Mouse (Mus musculus) kidney, adult 11 months (tissue): Measurements from ENCODE around the gene Nyap1.
A peak's percentile ranks its signal among the peaks of the same experiment; 100 is the strongest.

Experiments
- DNase-seq: peaks from one replicate; pipeline ENCODE4 v3.0.0; 2022

The Nyap1 gene

DNA sequence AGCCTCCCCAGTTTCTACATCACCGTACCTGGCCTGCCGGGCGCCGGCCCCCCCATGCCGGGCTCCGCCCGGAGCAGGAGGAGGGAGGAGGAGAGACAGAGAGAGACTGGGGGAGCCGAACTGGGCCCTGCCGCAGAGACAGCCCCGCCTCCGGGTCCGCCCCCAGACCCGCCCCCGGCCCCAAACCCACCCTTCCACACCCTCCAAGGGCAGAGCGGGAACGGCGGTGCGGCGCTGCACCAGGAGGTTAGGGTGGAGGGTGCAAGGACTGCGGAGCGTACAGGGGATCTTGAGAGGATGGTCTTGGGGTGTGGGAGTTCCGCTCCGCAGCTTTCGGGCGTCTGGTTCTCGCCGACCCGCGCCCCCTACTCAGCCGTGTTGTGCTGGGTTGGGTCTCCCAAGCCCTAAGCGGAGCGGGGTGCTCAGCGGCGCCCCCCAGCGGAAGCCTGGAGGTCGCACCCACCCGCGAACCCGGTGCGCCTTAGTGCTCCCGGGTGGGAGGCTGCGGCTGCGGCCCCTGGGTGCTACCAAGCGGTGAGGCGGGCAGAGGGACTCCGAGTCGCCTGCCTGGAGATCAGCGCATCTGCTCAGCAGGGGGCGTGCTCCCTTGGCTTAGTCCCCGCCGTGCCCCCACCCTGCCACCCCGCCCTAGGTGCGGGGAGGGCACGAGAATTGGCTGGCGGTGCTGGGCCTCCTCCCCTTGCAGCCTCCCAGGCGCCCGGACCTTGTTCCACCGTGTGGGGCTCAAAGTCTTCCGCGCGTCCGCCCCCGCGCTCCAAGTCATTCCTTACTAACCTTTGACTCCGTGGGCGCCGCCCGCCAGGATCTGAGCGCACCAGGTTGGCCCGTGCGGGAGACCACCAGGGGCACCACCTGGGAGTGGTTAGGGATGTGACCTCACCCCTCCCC is at the start of gene Nyap1:
Nyap1 (minus strand) TSS at position 585 of the 909 bp plus-strand sequence.
- DNase-seq, result peak; percentile 91

DNA sequence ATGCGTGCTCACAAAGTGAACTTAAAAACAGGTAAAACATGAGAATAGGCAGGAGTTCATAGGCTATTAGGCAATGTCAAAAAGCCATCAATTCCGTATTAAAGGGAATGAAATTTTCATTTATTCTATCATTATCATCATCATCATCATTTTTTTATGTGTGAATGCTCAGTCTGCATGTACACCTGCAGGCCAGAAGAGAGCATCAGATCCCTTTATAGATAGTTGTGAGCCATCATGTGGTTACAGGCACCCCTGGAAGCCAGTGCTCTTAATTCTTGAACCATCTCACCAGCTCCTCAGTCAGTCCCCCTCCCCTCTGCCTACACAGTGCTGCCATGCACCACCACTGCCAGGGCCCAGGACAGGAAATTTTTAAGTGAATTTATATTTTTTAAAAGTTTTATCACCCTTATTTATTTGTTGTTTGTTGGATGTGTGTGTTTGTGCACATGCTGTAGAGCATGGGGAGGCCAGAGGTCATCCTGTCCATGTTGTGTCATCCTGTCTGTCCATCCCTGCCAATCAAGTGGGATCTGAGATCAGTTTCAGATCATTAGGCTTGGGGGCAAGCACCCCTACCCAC is 47.6 kb upstream of the Nyap1 start:
- no peak for DNase-seq

DNA sequence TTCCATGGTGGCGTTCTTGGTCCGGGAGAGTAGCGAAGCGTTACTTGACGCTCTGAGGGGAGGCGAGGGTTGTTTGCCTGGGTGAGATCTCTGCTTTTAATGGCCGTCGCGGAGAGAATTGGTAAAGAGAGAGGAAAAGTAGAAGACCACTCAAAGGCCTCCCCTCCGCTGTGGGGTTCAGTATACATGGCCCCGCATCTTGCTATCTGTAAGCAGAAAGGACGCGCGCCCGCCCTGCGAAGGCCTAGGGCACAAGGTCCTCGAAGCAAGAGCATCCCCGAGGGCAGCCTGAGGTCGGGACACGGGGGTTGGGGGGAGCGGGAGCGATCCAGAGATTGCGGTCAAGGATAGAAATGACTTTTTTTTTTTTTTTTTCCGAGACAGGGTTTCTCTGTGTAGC is 46.8 kb upstream of the Nyap1 start:
- peak; percentile 56 for DNase-seq

DNA sequence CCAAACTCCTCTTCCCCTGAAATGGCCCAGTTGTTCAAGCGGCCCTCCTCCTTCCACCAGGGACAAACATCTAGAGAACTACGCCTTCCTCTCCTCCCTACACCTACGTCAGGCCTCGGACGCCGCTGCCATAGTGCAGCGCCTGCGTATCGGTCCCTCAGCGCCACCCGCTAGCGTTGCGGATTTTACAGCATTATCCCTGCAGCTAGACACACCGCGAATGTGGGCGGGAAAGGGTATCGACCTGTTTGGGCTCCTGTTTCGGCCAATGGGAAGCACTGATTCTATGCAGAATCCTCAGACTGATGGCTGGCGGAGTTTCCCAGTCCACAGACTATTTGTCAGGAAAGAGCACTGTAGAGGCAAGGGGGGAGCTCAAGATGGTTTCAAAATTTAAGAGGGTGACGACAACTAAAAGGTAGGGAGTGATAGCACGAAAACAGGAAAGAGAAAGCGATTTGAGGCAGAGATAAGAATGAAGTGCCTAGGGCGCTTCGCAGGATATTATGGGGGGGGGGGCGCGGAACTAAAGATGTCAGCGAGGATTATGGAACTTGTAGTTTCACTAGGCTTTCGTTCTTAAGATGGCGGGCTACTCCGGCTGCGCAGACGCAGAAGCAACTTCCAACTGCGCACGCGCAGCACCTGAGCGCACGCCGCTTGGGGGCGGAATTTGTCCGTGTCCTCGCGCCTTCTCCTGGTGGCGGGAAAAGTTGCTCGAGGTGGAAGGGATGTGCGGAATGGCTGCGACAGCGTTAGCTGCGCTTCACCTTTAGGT is 45.9 kb upstream of the Nyap1 start, which contains the start of the genes Mepce and Zcwpw1:
Mepce (minus strand) TSS at position 505 of the 778 bp plus-strand sequence.
Zcwpw1 (plus strand) TSS at position 648 of the 778 bp plus-strand sequence.
- DNase-seq, result peak; percentile 95

DNA sequence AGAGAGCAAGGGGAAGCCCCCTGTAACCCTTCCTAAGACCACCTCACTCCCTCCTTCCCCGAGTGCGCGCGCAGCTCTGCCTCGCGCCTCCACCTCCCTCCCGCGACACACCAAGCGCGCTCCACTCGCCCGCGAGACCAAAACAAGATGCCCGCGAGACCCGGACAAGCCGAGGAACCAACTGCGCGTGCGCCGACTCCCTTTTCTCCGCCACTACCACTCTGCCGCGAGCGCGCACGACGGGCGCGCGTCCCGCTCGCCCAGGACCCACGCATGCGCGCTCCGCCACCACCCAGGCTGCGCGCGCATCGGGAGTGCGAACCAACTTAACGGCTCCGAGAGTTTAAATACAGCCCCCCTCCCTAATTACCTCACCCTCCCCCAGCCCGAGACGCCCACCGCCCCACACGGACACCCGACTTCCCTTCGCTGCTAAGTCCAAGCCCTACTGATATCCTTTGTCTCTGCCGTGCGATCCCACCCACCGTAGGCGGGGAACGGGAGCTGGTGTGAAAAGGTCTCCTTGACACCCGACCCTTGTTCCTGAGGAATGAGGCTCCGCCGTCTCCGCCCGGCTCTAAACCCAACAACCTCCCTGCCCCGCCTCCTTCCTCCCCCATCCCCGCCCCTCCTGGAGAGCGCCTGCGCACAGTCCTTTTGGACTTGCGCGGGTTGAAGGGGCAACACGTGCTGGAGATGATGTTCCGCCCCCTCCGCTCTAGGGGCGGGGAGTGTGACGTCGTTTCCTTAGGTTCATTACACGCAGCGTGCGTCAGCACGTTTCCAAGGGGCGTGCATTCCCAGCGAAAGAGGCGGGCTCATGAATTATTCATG is 44.9 kb upstream of the Nyap1 start:
- DNase-seq, result peak; percentile 99

DNA sequence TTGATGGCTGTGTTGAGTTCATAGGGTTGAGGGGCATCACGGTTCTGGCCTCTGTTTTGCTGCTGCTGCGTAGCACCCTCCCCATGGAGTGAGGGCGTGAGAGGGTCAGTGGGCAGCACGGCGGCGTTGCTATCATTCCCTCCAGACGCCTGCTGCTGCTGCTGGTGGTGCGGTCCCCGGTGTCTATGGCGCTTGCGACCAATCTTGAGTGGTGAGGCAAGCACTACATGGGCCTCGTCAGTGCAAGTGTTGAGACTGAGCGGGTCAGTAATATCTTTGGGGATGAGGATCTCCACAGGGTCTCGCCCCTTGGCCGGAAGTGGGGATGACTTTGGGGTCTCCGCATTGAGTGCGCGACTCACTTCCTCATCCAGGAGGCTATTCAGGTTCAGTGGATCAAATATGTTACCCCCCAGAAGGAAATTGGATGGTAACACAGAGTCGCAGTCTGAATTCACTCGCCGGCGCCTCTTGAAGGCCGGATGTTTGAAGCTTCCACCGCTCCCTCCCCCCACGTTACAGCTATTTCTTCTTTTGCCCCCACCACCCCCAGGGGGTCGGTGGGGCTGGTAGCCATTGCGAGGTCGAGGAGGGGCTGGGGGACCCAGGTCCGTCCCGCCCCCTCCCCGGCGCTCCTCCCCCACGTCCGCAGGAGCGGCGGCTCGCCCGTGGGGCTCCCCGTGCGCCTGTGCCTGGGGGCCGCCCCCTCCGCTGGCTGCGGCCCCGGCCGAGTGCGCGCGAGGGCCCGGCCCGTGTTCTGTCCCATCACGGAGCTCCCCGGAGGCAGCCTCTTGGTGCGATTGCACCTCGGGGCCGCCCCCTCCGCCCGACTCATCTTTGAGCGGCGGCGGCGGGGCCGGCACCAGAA is 44.0 kb upstream of the Nyap1 start:
- DNase-seq, result peak; percentile 60

DNA sequence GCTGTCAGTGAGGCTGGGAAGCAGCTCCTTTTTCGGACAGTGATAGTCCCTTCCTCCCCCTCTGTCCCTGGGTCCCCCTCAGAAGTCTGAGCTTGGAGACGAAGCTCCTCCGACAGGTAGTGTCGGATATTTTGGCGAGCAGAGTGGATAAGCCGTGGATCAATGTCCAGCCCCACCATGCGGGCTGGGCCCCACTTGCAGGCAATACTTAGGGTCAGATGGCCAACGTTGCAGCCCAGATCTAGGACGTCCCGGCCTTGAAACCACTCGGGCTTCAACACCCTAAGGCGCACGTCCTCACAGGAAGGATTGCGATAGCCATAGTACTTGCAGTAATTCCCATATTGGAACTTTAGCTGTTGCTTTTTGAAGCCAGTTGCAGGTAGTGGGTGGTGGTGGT is 43.1 kb upstream of the Nyap1 start:
- DNase-seq, result peak; percentile 37

DNA sequence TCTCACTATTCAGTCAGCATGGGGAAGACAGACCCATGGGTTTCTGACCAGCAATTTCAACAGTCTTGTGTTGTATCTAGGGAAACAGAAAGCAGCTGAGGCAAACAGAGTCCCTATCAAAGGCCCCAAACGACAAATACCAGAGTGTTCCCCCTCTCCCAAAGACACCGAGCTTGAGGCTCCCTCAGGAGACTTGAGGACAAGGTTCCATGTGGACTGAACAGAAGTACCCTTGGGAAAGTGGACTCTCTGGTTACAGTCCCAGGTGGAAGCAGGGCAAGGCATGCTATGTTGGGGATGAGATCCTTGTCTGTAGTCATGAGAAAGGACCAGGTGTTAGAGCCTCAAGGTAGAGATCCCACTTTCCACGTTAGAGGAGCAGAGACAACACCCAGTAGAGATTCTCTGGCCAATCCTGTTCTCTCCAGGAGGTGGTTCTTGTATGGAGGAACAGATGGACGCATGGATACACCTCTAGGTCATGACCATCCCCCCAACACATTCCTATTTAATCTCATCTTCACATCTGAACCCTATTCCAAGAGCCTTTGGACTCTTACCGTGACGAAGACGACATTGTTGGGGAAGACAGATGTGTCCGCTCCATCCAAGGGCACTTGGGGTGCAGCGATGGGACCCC is 42.6 kb upstream of the Nyap1 start:
- no peak for DNase-seq

DNA sequence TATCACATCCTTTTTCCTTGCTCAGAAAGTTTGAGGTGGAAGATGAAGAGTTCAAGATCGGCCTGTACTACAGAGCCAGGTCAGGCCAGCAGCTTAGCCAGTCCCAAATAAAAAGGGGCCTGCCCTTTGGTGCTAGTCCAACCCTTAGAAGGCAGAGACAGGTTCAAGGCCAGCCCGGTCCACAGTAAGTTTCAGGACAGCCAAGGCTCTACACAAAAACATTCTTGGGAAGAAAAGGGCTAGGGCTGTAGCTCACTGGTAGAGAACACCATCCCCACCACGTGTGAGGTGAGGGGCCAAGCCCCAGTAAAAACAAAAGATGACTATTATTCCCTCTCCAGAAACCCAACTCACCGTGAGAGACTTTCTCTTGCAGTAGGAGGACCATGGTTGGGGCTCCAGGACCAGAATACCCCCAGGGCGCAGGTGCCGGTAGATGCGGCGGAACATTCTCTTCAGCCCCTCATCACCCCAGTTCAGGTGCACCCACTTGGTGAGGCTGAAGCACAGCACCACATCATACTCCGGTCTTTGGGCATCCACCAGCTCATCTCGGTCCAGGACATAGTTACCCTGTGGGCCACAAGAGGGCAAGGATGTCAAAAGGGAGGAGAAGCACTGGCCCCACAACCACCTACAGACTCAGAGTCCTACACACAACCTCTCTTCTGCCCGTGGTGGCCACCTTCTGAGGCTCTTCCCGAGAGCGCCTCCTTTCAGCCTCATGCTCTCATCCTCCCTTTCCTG is 41.5 kb upstream of the Nyap1 start:
- DNase-seq, result peak; percentile 19

DNA sequence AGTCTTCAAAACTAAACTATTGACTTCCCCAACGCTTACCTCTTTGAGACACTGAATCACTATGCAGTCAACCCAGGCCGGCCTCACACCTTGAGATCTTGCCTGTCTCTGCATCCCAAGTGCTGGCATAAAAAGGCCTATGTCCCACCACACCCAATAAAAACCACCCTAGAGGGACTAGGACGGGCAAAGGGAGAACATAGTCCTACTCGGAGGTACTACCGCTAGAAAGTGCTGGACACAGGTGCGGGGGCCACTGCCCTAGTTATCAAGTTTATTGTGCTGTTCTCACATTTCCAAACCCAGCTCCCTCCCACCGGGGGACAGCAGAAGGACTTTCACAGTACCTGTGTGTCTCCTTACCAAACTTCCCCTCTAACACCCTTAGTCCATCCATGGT is 40.3 kb upstream of the Nyap1 start:
- no peak for DNase-seq

DNA sequence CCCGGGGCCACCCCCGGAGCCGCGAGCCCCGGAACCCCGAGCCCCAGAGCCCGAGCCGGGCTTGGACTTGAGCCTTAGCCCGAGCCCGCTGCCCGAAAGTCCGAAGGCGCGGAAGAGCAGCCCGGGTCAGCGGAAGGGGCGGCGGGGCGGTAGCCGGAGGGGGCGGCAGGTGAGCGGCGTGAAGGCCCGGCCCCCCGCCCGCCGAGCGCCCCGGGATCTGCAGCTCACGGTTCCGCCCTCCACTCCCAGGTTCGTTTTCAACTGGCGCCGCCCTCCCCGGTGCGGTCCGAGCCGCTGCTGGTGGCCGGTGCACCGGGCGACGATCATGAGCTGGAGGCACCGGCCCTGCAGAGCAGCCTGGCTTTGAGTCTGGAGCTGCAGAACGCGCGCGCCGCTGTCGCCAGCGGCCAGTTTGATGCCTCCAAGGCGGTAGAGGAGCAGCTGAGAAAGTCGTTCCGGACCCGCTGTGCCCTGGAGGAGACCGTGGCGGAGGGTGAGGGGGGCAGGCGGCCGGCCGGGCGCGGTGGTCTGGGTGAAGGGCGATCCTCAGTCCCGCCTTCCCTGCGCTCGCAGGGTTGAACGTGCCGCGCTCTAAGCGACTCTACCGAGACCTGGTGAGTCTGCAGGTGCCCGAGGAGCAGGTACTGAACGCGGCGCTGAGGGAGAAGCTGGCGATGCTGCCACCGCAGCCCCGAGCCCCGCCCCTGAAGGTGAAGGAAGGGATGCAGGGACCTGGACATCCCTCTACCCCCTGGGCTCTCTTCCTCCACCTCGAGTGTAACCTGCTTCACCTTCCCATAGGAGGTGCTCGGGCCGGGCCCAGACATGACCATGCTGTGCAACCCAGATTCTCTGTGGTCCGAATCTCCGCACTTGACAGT is 37.9 kb upstream of the Nyap1 start:
- DNase-seq, result peak; percentile 37

DNA sequence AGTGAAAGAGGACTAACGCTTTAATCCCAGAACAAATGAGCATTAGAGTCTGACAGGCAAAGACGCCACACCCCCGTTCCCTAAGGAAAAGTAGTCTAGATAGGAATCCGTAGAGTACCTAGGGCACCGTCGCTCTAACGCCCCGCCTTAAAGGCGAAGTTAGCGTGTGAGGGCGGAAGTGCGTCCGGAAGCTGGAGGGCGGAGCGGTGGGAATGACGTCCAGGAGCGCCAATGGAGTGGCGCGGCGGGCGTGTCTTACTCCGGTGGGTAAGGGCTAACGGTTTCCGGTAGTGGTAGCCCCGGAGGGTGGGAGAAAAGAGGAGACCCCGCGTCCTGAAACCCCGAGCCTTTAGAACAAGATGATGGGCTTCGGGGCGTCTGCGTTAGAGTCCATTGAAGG is 37.2 kb upstream of the Nyap1 start, which contains the start of gene Ppp1r35:
Ppp1r35 (plus strand) TSS at position 215 of the 400 bp plus-strand sequence.
- DNase-seq, result peak; percentile 96

DNA sequence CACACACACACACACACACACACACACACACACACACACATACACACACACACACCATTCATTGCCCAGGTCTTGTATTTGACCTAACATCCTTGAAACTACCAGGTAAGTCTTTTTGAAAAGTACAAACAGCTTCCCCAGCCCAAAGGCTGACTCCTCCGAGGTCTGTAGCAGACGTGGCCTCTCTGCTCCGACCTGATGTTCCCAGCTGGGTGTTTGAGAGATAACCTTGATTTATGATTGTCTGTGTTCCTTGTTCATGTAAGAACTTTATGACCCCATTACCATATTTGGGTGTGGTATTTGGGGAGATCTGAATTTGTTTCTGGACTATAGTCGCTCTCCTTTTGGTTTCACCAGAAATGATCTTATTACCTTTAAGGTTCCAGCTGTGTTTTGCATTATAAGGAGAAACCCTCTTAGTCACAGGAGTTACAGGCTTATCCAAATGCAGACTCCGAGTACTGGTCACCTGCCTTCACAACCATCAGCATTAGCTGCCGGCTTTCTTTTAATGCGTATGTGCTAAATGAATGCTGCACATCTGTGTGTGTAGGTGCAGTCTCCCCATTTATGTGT is 35.9 kb upstream of the Nyap1 start:
- DNase-seq, result no peak

DNA sequence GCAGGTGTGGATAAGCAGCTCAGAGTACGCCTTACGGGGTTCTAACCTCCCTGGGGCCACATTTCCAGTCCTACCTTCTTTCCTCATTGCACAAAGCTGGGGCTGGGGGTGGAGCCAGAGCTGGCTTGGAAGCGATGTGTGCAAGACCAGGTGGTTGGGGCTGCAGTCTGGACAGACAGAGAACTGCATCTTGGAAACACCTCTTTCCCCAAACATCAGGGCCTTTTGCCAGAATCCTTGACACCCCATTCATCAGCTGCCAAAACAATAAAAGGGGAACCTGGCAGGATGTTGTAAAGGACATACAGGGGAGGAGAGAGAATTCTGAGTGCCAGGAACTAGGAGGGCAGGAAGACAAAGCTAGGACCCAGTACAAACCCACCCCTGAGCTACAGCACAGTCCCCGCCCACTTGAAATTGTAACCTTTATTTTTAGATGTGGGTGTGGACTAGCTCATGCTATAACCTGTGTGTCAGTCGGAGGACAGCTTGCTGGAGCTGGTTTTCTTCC is 35.1 kb upstream of the Nyap1 start:
- peak; percentile 74 for DNase-seq

DNA sequence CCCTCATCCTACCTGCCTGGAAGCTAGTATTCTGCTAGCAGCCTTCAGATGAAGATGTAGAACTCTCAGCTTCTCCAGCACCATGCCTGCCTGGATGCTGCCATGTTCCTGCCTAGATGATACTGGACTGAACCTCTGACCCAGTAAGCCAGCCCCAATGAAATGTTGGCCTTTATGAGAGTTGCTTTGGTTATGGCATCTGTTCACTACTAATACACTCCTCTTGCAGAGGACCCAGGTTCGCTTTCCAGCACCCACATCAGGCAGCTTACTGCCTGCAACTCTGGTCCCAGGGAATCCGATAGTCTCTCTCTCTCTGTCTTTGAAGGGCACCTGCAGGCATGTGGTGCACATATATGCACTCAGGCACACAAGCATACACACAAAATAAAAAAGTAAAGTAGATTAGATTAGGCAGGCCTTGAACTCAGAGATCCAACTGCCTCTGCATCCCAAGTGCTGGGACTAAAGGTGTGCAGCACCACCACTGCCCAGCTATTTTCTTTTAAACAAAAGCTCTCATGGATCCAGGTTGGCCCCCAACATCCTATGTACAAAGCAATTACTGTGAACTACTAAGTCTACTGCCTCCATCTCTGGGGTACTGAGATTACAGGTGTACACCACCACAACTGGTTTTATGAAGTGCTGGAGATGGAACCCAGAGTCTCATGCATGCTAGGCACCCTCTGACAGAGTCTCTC is 34.3 kb upstream of the Nyap1 start:
- DNase-seq, result no peak

DNA sequence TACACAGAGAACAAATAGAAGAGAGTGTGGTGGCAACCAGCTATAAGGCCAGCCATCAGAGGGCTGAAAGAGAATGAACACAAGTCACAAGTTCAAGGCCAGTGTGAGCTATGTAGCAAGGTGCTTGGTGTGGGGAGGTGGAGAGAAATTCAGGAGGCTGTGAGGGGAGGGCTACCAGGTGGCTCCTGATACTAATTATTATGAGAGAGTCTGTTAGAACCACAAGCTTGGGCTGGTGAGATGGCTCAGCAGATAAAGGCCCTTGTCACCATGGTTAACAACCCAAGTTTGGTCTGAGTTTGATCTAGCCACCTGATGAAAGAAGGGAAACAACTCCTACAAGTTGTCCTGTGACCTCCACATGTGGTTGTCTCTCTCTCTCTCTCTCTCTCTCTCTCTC is 31.3 kb upstream of the Nyap1 start:
- DNase-seq, result no peak

DNA sequence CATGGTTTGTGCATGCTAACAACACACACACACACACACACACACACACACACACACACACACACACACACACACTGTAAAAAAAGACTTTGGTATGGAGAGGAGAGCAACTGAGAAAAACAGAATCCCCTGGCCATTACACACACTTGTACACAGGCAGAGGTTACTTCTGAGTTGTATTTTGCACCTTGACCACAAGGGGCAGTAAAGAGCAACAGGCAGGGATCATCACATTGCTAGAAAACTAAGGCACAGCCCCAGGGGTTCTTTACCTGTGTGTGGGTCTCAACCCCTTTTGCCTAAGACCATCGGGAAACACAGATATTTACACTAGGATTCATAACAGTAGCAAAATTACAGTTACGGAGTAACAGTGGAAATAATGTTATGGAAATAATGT is 29.3 kb upstream of the Nyap1 start:
- peak; percentile 9 for DNase-seq

DNA sequence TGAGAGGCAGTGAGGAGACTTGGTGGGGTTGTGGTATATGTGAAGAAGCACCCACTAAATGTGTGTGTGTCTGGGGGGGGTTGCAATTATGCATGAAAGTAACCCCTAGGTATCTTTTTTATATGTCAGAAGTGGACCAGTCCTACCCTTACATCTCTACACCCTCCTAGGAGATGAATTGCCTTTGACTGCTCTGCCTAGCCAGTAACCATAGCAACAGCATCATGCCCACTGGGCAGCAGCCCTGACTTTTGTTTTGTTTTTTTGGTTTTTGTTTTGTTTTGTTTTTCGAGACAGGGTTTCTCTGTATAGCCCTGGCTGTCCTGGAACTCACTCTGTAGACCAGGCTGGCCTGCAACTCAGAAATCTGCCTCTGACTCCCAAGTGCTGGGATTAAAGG is 27.1 kb upstream of the Nyap1 start:
- no peak for DNase-seq
